Mouse (Mus musculus) liver, embryonic 14.5 days (tissue): ENCODE measurements around the gene Parp16. TPM values are rescaled to one million over a fixed set of nuclear protein-coding genes. Genes with fewer than 3 reads are reported as not detected.

Experiments
- ATAC-seq: fragments of 200-750 bp; cut with Nextera tagmentation; 2 replicates; pipeline ENCODE4 v1.8.0; 2017; ENCODE audit warnings: moderate number of reproducible peaks, mild to moderate bottlenecking, moderate library complexity; ENCODE audit not compliant: insufficient read depth
- DNase-seq, 3 experiments: peaks; one replicate each; pipeline ENCODE4 v3.0.0-alpha.2; 2012 to 2013; ENCODE audit warnings: low read depth in 3 of 3, low spot score in 3 of 3
- H3K27ac ChIP-seq: fragments of 300-500 bp; sonication (generic); 2 replicates; pipeline ENCODE4 v1.5.1; 2014; ENCODE audit warnings: moderate library complexity, mild to moderate bottlenecking, control low read depth, inconsistent platforms
- H3K27me3 ChIP-seq: fragments of 300-500 bp; sonication (generic); 2 replicates; pipeline ENCODE4 v1.6.1; 2014; ENCODE audit warnings: mild to moderate bottlenecking, low read length, moderate library complexity; ENCODE audit not compliant: control insufficient read depth, insufficient read depth
- H3K36me3 ChIP-seq: fragments of 300-500 bp; sonication (generic); replicated peaks from 2 replicates; pipeline ENCODE4 v1.6.1; 2014; ENCODE audit warnings: low read depth; ENCODE audit not compliant: control insufficient read depth, insufficient read depth
- H3K4me1 ChIP-seq, 2 experiments: fragments of 200-500 bp in 1 of 2; fragments of 300-500 bp in 1 of 2; sonication (generic) in 1 of 2; replicated peaks; 2 replicates each; pipeline ENCODE4 v1.6.1; 2012 to 2014; ENCODE audit warnings: antibody characterized with exemption in 1 of 2, inconsistent platforms in 1 of 2, low read length in 1 of 2; ENCODE audit not compliant: control insufficient read depth in 2 of 2, insufficient read depth in 2 of 2
- H3K4me2 ChIP-seq: fragments of 300-500 bp; sonication (generic); 2 replicates; pipeline ENCODE4 v1.6.1; 2014; ENCODE audit warnings: low read depth, mild to moderate bottlenecking, control low read depth, moderate library complexity
- H3K4me3 ChIP-seq, 2 experiments: fragments of 200-500 bp in 1 of 2; fragments of 300-500 bp in 1 of 2; sonication (generic) in 1 of 2; 2 replicates each; pipeline ENCODE4 v1.5.1; 2012 to 2014; ENCODE audit warnings: low read depth in 2 of 2, low read length in 2 of 2, mild to moderate bottlenecking in 2 of 2, control low read depth in 1 of 2, inconsistent platforms in 1 of 2, moderate library complexity in 1 of 2; ENCODE audit not compliant: insufficient read depth in 1 of 2
- H3K9ac ChIP-seq: fragments of 300-500 bp; sonication (generic); replicated peaks from 2 replicates; pipeline ENCODE4 v1.6.1; 2014; ENCODE audit warnings: mild to moderate bottlenecking, control low read depth, moderate library complexity
- H3K9me3 ChIP-seq: fragments of 300-500 bp; sonication (generic); 2 replicates; pipeline ENCODE4 v1.6.1; 2016; ENCODE audit warnings: low read length, mixed read lengths; ENCODE audit not compliant: control insufficient read depth
- CTCF ChIP-seq: IDR thresholded peaks from 2 replicates; pipeline ENCODE4 v1.5.1; 2016; ENCODE audit warnings: antibody characterized with exemption, low read depth, control low read depth
- EP300 ChIP-seq: IDR thresholded peaks from 2 replicates; pipeline ENCODE4 v1.6.1; 2016; ENCODE audit warnings: antibody characterized with exemption, low read depth
- WGBS: fragments of 180-500 bp; shearing (Covaris S2); extraction: QIAGEN DNeasy Blood & Tissue Kit; methylation state at CpG from one replicate; pipeline ENCODE4 v1.1.7; 2014; ENCODE audit not compliant: insufficient replicate concordance; 5-methylcytosine and 5-hydroxymethylcytosine counted together
- polyA plus RNA-seq, 2 experiments: library from polyadenylated mRNA; depleted of rRNA in 1 of 2; stranded (reverse) in 1 of 2; unstranded in 1 of 2; fragments of >200 nt; fragmentation: Nextera tagmentation in 1 of 2; extraction: Ambion mirVana in 1 of 2; gene quantifications; 2 replicates each; pipeline versions ENCODE4 v1.2.1 to v1.2.3; 2012 to 2014

The Parp16 gene
- polyA plus RNA-seq, 2 experiments, result 5.7 to 7.2 TPM

GRCm38 (mm10) chr9:65223927-65224326 lies 28.8 kb downstream of the Parp16 start:
- H3K27ac ChIP-seq, result no peak overlapping the region
- H3K4me3 ChIP-seq, result no peak overlapping the region
- H3K4me1 ChIP-seq, result peaks cover 3 to 7% of the 10 kb centered on the region in 2 experiments; a peak in 3 of 4 replicates
- H3K36me3 ChIP-seq, result no peaks in the 10 kb centered on the region; the same call in 1 of the 2 replicates
- H3K9me3 ChIP-seq, result no peaks in the 10 kb centered on the region
- 68% methylated on average over 6 of the region's 6 CpGs for WGBS
- H3K4me2 ChIP-seq, result no peak overlapping the region
- no peak for ATAC-seq
- H3K9ac ChIP-seq, result no peak overlapping the region
- TF ChIP-seq CTCF, result no peak
- TF ChIP-seq EP300, result no peak
- no peak for DNase-seq
- no peaks in the 10 kb centered on the region for H3K27me3 ChIP-seq

- DNase-seq (no peak), ATAC-seq (no peak)
- Histone ChIP-seq H3K4me1 (no peaks in the 10 kb centered on the region), H3K27me3 (no peaks in the 10 kb centered on the region), H3K9ac (no peak overlapping the region), H3K4me3 (no peak overlapping the region), H3K4me2 (no peak overlapping the region), H3K27ac (no peak overlapping the region), H3K9me3 (no peaks in the 10 kb centered on the region), H3K36me3 (peaks cover 4% of the 10 kb centered on the region; the same call in 1 of the 2 replicates)
- TF ChIP-seq CTCF, result peak; percentile 62
- no peak for TF ChIP-seq EP300
- WGBS, result 37% methylated on average over 4 of the region's 4 CpGs
Observed at GRCm38 (mm10) chr9:65225795-65226194, 30.6 kb downstream of the Parp16 start.

- no peak for TF ChIP-seq EP300
- peak; percentile 81 for TF ChIP-seq CTCF
- Histone ChIP-seq H3K4me2 (no peak overlapping the region), H3K27ac (no peak overlapping the region), H3K4me3 (no peak overlapping the region), H3K4me1 (peaks cover 0 to 8% of the 10 kb centered on the region in 2 experiments; a peak in 2 of 4 replicates), H3K9ac (no peak overlapping the region), H3K27me3 (no peaks in the 10 kb centered on the region), H3K36me3 (peaks cover 4% of the 10 kb centered on the region; the same call in 1 of the 2 replicates), H3K9me3 (no peaks in the 10 kb centered on the region)
- WGBS, result 65% methylated on average over 6 of the region's 6 CpGs
- ATAC-seq, result no peak
- peak in 1 of 3 experiments; percentile 47 for DNase-seq
Observed at GRCm38 (mm10) chr9:65230250-65230649, 35.1 kb downstream of the Parp16 start.

- 65% methylated on average over 8 of the region's 8 CpGs for WGBS
- no peaks in the 10 kb centered on the region for H3K9me3 ChIP-seq
- no peaks in the 10 kb centered on the region for H3K27me3 ChIP-seq
- ATAC-seq, result no peak
- peaks cover 0 to 8% of the 10 kb centered on the region in 2 experiments; a peak in 2 of 4 replicates for H3K4me1 ChIP-seq
- H3K4me3 ChIP-seq, result no peak overlapping the region
- no peak overlapping the region for H3K9ac ChIP-seq
- peaks cover 4% of the 10 kb centered on the region; the same call in 1 of the 2 replicates for H3K36me3 ChIP-seq
- TF ChIP-seq CTCF (no peak), EP300 (no peak)
- no peak overlapping the region for H3K4me2 ChIP-seq
- H3K27ac ChIP-seq, result no peak overlapping the region
- no peak for DNase-seq
Observed at GRCm38 (mm10) chr9:65231284-65231683, 36.1 kb downstream of the Parp16 start.

GRCm38 (mm10) chr9:65233243-65233985 lies 38.3 kb downstream of the Parp16 start:
- peaks cover 4% of the 10 kb centered on the region for H3K36me3 ChIP-seq
- no peak for DNase-seq
- no peak overlapping the region for H3K9ac ChIP-seq
- no peaks in the 10 kb centered on the region for H3K9me3 ChIP-seq
- no peak for TF ChIP-seq CTCF
- TF ChIP-seq EP300, result no peak
- 75% methylated on average over 9 of the region's 9 CpGs for WGBS
- H3K27me3 ChIP-seq, result no peaks in the 10 kb centered on the region
- H3K4me2 ChIP-seq, result no peak overlapping the region
- no peak overlapping the region for H3K4me3 ChIP-seq
- peaks cover 0 to 8% of the 10 kb centered on the region in 2 experiments; a peak in 2 of 4 replicates for H3K4me1 ChIP-seq
- ATAC-seq, result no peak
- no peak overlapping the region for H3K27ac ChIP-seq
